Mouse (Mus musculus) ovary, postnatal 10 days (tissue): ENCODE measurements around the gene Slc36a2.

ENCODE experiments used
- DNase-seq: peaks from one replicate; pipeline ENCODE4 v3.0.0; 2022; ENCODE audit warnings: low spot score

The Slc36a2 gene

DNA sequence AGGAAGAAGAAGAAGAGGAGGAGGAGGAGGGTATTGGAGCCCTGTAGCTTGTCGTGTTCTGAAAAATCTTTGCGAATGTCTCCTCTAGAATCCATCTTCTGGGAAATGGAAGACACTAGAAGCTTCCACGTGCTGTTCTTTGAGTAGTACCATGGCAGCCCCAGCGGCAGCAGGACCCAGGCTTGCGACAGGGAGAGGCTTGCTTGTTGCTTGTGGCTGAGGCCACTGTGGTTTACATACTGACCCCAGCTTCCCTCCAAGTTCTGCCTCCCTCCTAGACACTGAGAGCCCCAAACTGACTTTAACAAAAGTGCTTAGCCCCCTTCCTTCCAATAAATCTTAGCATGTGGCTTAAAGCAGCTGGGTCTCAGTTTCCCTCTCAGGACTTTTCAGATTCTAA lies 631 bp downstream of the Slc36a2 start:
- no peak for DNase-seq

GRCm38 (mm10) chr11:55183124-55183523 lies 1.8 kb downstream of the Slc36a2 start:
- no peak for DNase-seq

DNA sequence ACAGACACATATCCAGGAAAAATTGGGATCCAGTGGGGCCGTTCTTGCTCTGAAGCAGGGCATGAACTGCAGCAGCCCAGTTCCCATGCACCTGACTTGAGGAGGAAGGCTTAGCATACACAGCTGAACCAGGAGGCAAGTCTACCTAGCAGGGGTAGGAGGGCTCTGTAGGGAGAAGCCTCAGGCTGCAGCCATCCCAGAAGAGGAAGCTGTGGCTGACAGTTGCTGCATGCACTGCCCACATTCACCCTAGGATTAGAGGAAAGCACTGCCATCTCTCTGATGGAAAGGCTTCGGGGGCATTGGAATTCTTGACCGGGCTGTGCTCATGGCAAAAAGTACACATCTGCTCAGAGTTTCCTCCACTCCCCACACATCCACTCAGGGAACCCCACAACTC lies 5.0 kb downstream of the Slc36a2 start:
- DNase-seq = no peak

DNA sequence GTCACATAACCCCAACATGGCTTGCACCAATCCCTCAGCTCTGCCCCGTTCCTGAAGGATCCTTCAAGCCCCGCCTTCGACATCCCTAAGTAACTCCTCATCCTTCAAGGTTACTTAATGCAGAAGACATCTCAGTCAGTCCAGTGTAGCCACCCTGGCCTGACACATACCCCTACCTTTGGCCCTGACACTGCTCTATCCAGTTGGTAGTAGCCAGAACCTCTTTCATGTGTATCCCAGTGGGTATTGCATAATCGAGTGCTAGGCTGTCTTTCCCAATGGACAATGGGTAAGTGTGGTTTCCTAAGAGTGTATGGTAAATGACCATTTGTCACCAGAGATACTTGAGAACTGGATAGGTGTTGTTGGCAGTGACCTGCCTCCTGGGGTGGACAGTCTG lies 6.0 kb downstream of the Slc36a2 start:
- DNase-seq = no peak

DNA sequence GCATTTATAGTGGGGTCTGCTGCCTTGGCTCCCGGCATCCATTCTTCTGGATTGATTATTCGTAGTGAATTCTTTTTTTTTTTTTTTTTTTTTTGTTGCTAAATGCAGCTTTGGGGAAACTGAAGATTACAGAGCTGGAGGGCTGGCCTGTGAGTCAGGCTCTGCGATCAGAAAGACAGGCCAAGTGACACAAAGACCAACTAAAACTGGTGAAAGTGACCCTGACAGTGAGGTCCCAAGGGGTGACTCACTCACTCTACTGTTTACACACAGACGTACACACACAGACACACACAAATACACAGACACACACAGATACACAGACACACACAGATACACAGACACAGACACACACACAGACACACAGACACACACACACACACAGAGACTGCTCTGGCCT lies 14.4 kb downstream of the Slc36a2 start:
- no peak for DNase-seq

GRCm38 (mm10) chr11:55168914-55169313 lies 16.0 kb downstream of the Slc36a2 start:
- DNase-seq = no peak

GRCm38 (mm10) chr11:55168504-55168903 lies 16.4 kb downstream of the Slc36a2 start:
- no peak for DNase-seq

DNA sequence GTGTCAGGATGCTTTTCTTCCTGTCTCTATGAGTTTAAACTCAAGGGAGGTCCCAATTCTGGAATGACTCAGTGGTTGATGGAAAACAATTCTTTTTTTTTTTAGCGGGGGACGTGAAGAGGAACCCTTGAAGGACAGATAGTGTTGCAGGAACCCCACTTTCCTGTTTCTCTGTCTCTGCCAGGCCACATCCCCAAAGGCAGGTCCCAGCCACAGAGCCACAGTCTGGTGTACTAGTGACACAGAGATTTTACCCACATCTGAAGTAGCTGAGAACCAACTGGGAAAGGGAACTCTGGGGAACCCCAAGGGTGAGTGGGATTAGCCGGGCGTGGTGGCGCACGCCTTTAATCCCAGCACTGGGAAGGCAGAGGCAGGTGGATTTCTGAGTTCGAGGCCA lies 19.1 kb downstream of the Slc36a2 start:
- no peak for DNase-seq

DNA sequence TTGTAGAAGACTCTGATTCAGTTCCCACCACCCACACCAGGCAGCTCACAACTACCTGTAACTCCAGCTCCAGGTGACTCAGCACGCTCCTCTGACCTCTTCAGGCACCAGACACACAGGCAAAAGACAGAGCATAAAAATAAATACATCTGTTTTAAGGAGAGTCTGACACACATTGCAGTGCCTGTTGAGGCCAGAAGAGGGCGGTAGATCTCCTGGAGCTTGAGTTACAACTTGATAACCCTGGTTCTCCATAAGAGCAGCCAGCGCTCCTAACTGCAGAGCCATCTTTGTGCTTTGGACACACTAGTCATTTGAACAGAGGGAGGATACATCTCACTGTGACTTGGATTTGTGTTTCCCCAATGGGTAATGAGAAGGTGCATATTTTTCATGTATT lies 20.2 kb downstream of the Slc36a2 start:
- no peak for DNase-seq

DNA sequence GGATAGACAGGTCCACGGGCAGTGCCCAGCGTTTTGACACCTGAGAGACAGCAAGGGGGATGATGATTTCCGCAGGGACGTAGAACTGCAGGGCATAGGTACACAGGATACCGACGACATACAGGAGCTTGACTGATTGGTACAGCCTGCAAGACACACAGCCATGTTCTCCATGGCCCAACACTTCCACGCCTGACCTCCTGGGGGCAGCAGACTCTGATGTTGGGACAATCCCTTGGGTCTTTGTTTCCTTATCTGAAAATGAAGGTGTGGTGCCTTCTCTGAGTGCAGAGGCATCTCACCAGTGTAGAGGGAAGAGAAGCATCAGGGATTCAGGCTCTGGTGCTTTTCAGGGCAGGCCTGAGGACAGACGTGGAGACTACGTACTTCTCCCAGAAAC lies 22.2 kb downstream of the Slc36a2 start:
- DNase-seq = no peak

DNA sequence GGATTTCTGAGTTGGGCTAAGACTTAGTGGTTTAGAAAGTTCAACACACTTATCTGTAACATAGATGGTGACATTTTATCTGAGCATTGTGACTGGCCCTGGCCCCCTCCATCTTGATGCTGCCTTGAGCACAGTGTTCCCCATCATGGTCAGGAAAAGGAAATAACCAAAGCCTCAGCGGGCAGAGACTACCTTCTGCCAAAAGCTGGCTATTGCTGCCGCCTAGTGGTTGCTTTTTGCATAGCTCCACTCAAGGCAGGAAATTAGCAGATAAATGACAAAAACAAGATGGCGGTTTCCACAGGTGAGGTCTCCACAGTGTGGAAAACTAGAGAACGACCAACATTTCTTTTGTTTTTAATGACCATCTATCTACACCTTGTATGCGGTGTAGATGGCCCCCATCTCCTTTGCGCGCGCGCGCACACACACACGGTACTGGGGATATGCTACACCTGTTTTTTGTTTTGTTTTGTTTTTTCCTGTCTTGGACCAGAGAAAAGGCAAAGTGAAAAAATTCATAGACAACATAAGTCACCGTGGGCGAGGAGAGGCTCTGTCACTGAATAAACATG lies 26.0 kb downstream of the Slc36a2 start:
- DNase-seq = peak; percentile 74

GRCm38 (mm10) chr11:55155070-55155421 lies 29.8 kb downstream of the Slc36a2 start:
- no peak for DNase-seq

GRCm38 (mm10) chr11:55154398-55155069 lies 30.3 kb downstream of the Slc36a2 start:
- DNase-seq = no peak

DNA sequence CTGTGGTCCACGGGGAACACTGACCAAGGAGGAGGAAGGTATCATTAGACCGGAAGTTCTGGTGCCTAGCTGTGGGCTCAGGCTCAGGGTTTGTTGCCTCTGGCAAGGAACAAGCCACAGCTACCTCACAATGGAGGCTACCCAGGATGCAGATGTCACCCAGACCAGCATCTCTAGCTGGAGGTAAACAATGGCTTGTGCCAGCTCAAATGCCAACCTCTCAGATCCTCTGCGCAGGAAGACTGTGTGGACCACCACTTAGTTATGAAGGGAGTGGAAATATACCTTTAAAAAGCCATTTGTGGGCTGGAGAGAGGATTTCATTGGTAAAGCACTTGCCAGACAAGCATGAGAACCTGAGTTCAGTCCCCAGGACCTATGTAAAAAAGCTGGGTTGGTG lies 33.3 kb downstream of the Slc36a2 start, which contains the start of gene Slc36a3:
Gene Slc36a3, minus strand, starts transcription at position 101 of the 400 bp plus-strand sequence.
- DNase-seq = no peak

DNA sequence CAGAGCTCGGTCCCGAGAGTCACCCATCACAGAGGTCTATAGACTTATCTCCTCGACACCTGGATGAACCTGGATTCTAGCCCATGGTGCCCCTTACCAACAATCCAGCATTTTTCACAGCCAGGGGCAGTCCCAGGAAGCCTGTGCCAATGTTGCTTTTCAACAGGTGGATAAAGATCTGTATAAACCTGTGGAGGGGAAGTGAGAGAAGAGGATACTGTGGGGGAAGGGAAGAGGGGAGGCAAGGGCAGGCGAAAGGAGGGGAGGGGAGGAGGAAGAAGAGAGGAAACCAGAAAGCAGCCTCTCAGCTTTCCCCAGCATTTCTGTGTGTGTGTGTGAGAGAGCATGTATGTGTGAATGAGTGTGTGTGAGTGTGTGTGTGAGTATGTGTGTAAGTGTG lies 36.4 kb downstream of the Slc36a2 start:
- no peak for DNase-seq

GRCm38 (mm10) chr11:55147423-55147822 lies 37.5 kb downstream of the Slc36a2 start:
- DNase-seq = no peak

DNA sequence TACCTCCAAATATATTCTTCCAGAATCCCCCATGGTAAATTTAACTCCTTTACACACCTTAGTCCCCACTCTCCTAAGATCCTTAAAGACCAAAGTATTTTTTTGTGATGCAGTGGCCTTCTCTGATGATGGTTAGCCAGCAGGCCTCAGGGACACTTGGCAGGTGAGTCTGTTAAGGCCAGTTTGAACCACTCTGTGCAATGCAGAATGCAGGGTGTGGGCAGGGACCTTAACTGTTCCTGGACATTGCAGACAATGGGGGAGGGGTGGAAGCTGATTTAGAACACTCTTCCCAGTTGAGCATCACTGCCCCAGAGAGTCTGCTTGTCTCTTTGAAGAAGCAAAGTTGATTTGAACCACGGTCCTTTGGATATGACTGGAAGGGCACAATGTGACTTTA lies 38.0 kb downstream of the Slc36a2 start:
- DNase-seq = no peak

GRCm38 (mm10) chr11:55144011-55144410 lies 40.9 kb downstream of the Slc36a2 start:
- DNase-seq = no peak

DNA sequence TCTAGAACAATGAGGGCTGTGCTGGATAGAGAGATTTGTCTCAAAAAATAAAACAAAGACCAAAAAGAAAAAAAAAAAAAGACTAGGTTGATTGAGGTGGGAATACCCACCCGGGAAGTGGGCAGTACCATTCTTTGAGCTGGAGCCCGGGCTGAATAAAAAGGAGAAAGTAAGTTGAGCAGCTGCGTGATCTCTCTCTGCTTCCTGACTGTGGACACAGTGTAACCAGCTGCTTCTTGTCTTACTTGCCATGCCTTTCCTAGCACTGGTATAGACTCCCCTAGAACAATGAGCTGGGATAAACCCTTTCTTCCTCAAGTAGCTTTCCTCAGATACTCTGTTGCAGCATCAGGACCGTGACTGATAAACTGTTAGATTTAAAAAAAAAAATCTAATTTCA lies 43.4 kb downstream of the Slc36a2 start:
- no peak for DNase-seq

DNA sequence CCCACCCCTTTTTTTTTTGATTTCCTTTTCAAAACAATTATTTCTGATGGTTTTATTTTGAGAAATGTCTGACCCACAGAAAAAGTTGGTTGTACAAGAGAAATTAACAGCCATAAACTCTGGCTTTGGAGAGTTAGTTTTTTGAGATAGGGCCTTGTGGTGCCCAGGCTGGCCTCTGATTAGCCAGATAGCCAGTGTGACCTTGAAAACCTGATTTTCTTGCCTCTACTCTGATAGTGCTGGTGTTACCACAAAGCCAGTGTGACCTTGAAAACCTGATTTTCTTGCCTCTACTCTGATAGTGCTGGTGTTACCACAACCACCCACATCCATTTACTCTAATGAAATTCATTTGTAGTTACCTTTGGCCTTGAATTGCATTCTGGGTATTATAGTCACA lies 47.2 kb downstream of the Slc36a2 start:
- no peak for DNase-seq

GRCm38 (mm10) chr11:55136770-55137547 lies 47.9 kb downstream of the Slc36a2 start:
- no peak for DNase-seq

GRCm38 (mm10) chr11:55134871-55135270 lies 50.0 kb downstream of the Slc36a2 start:
- DNase-seq = no peak

DNA sequence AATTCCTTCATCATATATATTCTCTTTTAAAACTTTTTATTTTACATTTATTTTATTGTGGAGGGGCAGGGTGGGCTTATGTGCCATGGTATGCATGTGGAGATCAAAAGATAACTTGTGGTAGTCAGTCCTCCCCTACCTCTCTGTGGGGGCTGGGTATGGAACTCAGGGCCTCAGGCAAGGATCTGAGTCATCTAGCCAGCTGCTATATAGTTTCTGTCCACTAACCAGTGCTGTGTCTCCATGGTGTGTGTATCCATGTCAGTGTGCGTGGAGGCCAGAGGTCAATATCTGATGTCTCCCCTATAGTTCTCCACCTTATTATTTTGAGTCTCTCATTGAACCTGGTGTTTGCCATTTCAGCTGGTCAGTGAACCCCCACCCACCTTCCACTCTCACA lies 50.5 kb downstream of the Slc36a2 start:
- DNase-seq = no peak
